Mouse (Mus musculus) thymus, adult 2 months (tissue): ENCODE measurements around the gene Cspg4. TPM values are rescaled to one million over a fixed set of nuclear protein-coding genes. Genes with fewer than 3 reads are reported as not detected.
A peak's percentile ranks its signal among the peaks of the same experiment; 100 is the strongest.

Source experiments
- DNase-seq: peaks from one replicate; pipeline ENCODE4 v3.0.0; 2021
- H3K27ac ChIP-seq: fragments of 200-500 bp; 2 replicates; pipeline ENCODE4 v1.5.1; 2012; ENCODE audit warnings: low read length, control low read depth; ENCODE audit not compliant: control insufficient read depth, insufficient read depth
- H3K27me3 ChIP-seq: fragments of 200-500 bp; 2 replicates; pipeline ENCODE4 v1.6.1; 2012; ENCODE audit warnings: mild to moderate bottlenecking, low read length, moderate library complexity, mixed read lengths; ENCODE audit not compliant: control insufficient read depth, insufficient read depth
- H3K36me3 ChIP-seq: fragments of 200-500 bp; 2 replicates; pipeline ENCODE4 v1.6.1; 2012; ENCODE audit warnings: mild to moderate bottlenecking, low read length, moderate library complexity; ENCODE audit not compliant: control insufficient read depth, insufficient read depth
- H3K4me1 ChIP-seq: fragments of 200-500 bp; replicated peaks from 2 replicates; pipeline ENCODE4 v1.6.1; 2012; ENCODE audit warnings: low read length; ENCODE audit not compliant: control insufficient read depth, insufficient read depth
- H3K4me3 ChIP-seq: fragments of 200-500 bp; 2 replicates; pipeline ENCODE4 v1.5.1; 2012; ENCODE audit warnings: mild to moderate bottlenecking, low read length, control low read depth, moderate library complexity; ENCODE audit not compliant: control insufficient read depth, insufficient read depth
- CTCF ChIP-seq: fragments of 200-500 bp; IDR thresholded peaks from 2 replicates; pipeline ENCODE4 v1.5.1; 2012; ENCODE audit warnings: mild to moderate bottlenecking, control low read depth, low read length, moderate library complexity, borderline replicate concordance; ENCODE audit not compliant: control insufficient read depth, poor library complexity, insufficient read depth; ENCODE audit errors: extremely low read depth
- POLR2A ChIP-seq: fragments of 200-500 bp; IDR thresholded peaks from 2 replicates; pipeline ENCODE4 v1.6.1; 2012; ENCODE audit warnings: mild to moderate bottlenecking, low read length, control low read depth, moderate library complexity; ENCODE audit not compliant: control insufficient read depth, poor library complexity, insufficient read depth; ENCODE audit errors: extremely low read depth
- WGBS: fragments of 180-500 bp; shearing (Covaris S2); methylation state at CpG from one replicate; pipeline ENCODE4 v1.1.7; 2018; 5-methylcytosine and 5-hydroxymethylcytosine counted together
- polyA plus RNA-seq: library from polyadenylated mRNA; depleted of rRNA; stranded (reverse); fragments of >200 nt; gene quantifications from 2 replicates; pipeline ENCODE4 v1.2.3, GENCODE M21; 2012

The Cspg4 gene
- polyA plus RNA-seq, 1 experiment, result 3.5 TPM

GRCm38 (mm10) chr9:56831904-56832303, 32.9 kb upstream of the Cspg4 start:
- TF ChIP-seq CTCF (no peak), POLR2A (no peak)
- H3K4me3 ChIP-seq, result no peak overlapping the region
- no peaks in the 10 kb centered on the region for H3K4me1 ChIP-seq
- no peaks in the 10 kb centered on the region for H3K27me3 ChIP-seq
- WGBS, result 83% methylated on average over 3 of the region's 3 CpGs
- no peaks in the 10 kb centered on the region for H3K36me3 ChIP-seq
- DNase-seq, result no peak
- no peak overlapping the region for H3K27ac ChIP-seq

- H3K4me1 ChIP-seq, result no peaks in the 10 kb centered on the region
- no peak overlapping the region for H3K4me3 ChIP-seq
- no peak for DNase-seq
- H3K36me3 ChIP-seq, result no peaks in the 10 kb centered on the region
- H3K27ac ChIP-seq, result no peak overlapping the region
- WGBS, result 30% methylated on average over 6 of the region's 6 CpGs
- no peaks in the 10 kb centered on the region for H3K27me3 ChIP-seq
- no peak for TF ChIP-seq CTCF
- TF ChIP-seq POLR2A, result no peak
Observed at GRCm38 (mm10) chr9:56832900-56833299, 31.9 kb upstream of the Cspg4 start.

GRCm38 (mm10) chr9:56835152-56835551, 29.7 kb upstream of the Cspg4 start:
- no peaks in the 10 kb centered on the region for H3K4me1 ChIP-seq
- no peaks in the 10 kb centered on the region for H3K27me3 ChIP-seq
- H3K4me3 ChIP-seq, result no peak overlapping the region
- TF ChIP-seq CTCF (no peak), POLR2A (no peak)
- WGBS, result 88% methylated on average over 5 of the region's 5 CpGs
- no peak overlapping the region for H3K27ac ChIP-seq
- no peaks in the 10 kb centered on the region for H3K36me3 ChIP-seq
- DNase-seq, result no peak

- DNase-seq, result no peak
- TF ChIP-seq POLR2A (no peak), CTCF (no peak)
- no peaks in the 10 kb centered on the region for H3K36me3 ChIP-seq
- no peaks in the 10 kb centered on the region for H3K27me3 ChIP-seq
- no peak overlapping the region for H3K27ac ChIP-seq
- H3K4me3 ChIP-seq, result no peak overlapping the region
- 86% methylated on average over 5 of the region's 5 CpGs for WGBS
- no peaks in the 10 kb centered on the region for H3K4me1 ChIP-seq
Observed at GRCm38 (mm10) chr9:56840721-56841120, 24.1 kb upstream of the Cspg4 start.

GRCm38 (mm10) chr9:56841864-56842263, 23.0 kb upstream of the Cspg4 start:
- TF ChIP-seq CTCF (no peak), POLR2A (no peak)
- H3K27me3 ChIP-seq, result no peaks in the 10 kb centered on the region
- no peaks in the 10 kb centered on the region for H3K4me1 ChIP-seq
- H3K27ac ChIP-seq, result no peak overlapping the region
- no peaks in the 10 kb centered on the region for H3K36me3 ChIP-seq
- no peak for DNase-seq
- no peak overlapping the region for H3K4me3 ChIP-seq

GRCm38 (mm10) chr9:56842303-56842719, 22.5 kb upstream of the Cspg4 start:
- no peak overlapping the region for H3K27ac ChIP-seq
- H3K4me3 ChIP-seq, result no peak overlapping the region
- H3K27me3 ChIP-seq, result no peaks in the 10 kb centered on the region
- no peak for TF ChIP-seq POLR2A
- no peak for TF ChIP-seq CTCF
- 45% methylated on average over 3 of the region's 3 CpGs for WGBS
- no peak for DNase-seq
- H3K36me3 ChIP-seq, result no peaks in the 10 kb centered on the region
- no peaks in the 10 kb centered on the region for H3K4me1 ChIP-seq

- H3K36me3 ChIP-seq, result no peaks in the 10 kb centered on the region
- no peaks in the 10 kb centered on the region for H3K4me1 ChIP-seq
- DNase-seq, result peak; percentile 42
- H3K27me3 ChIP-seq, result no peaks in the 10 kb centered on the region
- TF ChIP-seq POLR2A (no peak), CTCF (peak; percentile 29; the same call in 1 of the 2 replicates)
- no peak overlapping the region for H3K4me3 ChIP-seq
- 44% methylated on average over 7 of the region's 7 CpGs for WGBS
- no peak overlapping the region for H3K27ac ChIP-seq
Observed at GRCm38 (mm10) chr9:56843679-56844188, 21.1 kb upstream of the Cspg4 start.
